Mouse (Mus musculus): ENCODE data around the gene Gm4553. TPM values are rescaled to one million over a fixed set of nuclear protein-coding genes. Genes with fewer than 3 reads are reported as not detected.
"Not testable (repeated sequence)": the region's sequence is repeated elsewhere in the genome, so short reads cannot be mapped to it uniquely, and the experiment has no call there.

The Gm4553 gene
- not detected for total RNA-seq (2021)

- DNase-seq (ENCODE audit: low spot score in 2 of 2); intact Hi-C loops (cut with DNase I): not testable (repeated sequence)
Measured at GRCm38 (mm10) chr7:142165639-142166038, at the start of gene Gm4553. Gene Gm4553, minus strand, starts transcription at chr7:142165739.

- intact Hi-C loops (cut with DNase I); DNase-seq (ENCODE audit: low spot score in 2 of 2): not testable (repeated sequence)
Measured at GRCm38 (mm10) chr7:142212136-142212535, 46.6 kb upstream of the Gm4553 start.

GRCm38 (mm10) chr7:142211559-142211958 lies 46.0 kb upstream of the Gm4553 start, which contains the start of gene Gm7579:
Gene Gm7579, plus strand, starts transcription at chr7:142211859.
- intact Hi-C loops (cut with DNase I), result no loop called here
- no peak for DNase-seq (ENCODE audit: low spot score in 2 of 2)

GRCm38 (mm10) chr7:142206891-142207290 lies 41.4 kb upstream of the Gm4553 start:
- intact Hi-C loops (cut with DNase I), result not testable (repeated sequence)

GRCm38 (mm10) chr7:142205488-142205887 lies 39.9 kb upstream of the Gm4553 start:
- DNase-seq (ENCODE audit: low spot score in 2 of 2), result no peak
- intact Hi-C loops (cut with DNase I), result no loop called here

More at GRCm38 (mm10) chr7:142206891-142207290, 41.4 kb upstream of the Gm4553 start:
- not testable (repeated sequence) for DNase-seq (ENCODE audit: low spot score in 2 of 2)

GRCm38 (mm10) chr7:142201064-142201463 lies 35.5 kb upstream of the Gm4553 start, which contains the start of gene Krtap5-3:
Gene Krtap5-3, plus strand, starts transcription at chr7:142201364.
- intact Hi-C loops (cut with DNase I), result no loop called here
- no peak for DNase-seq (ENCODE audit: low spot score in 2 of 2)

- intact Hi-C loops (cut with DNase I), result no loop called here
Measured at GRCm38 (mm10) chr7:142198748-142199147, 33.2 kb upstream of the Gm4553 start.

GRCm38 (mm10) chr7:142190289-142190688 lies 24.8 kb upstream of the Gm4553 start, which contains the start of gene Gm10153:
Gene Gm10153, minus strand, starts transcription at chr7:142190389.
- no peak for DNase-seq (ENCODE audit: low spot score in 2 of 2)
- intact Hi-C loops (cut with DNase I), result no loop called here

More at GRCm38 (mm10) chr7:142198748-142199147, 33.2 kb upstream of the Gm4553 start:
- no peak for DNase-seq (ENCODE audit: low spot score in 2 of 2)

GRCm38 (mm10) chr7:142188156-142188555 lies 22.6 kb upstream of the Gm4553 start:
- intact Hi-C loops (cut with DNase I), result no loop called here
- no peak for DNase-seq (ENCODE audit: low spot score in 2 of 2)

GRCm38 (mm10) chr7:142181021-142181420 lies 15.5 kb upstream of the Gm4553 start:
- intact Hi-C loops (cut with DNase I), result no loop called here
- DNase-seq (ENCODE audit: low spot score in 2 of 2), result no peak

- intact Hi-C loops (cut with DNase I), result no loop called here
- no peak for DNase-seq (ENCODE audit: low spot score in 2 of 2)
Measured at GRCm38 (mm10) chr7:142178685-142179084, 13.1 kb upstream of the Gm4553 start.

- DNase-seq (ENCODE audit: low spot score in 2 of 2); intact Hi-C loops (cut with DNase I): not testable (repeated sequence)
Measured at GRCm38 (mm10) chr7:142175905-142176304, 10.4 kb upstream of the Gm4553 start, which contains the start of gene Krtap5-2. Gene Krtap5-2, minus strand, starts transcription at chr7:142176005.

GRCm38 (mm10) chr7:142169836-142170235 lies 4.3 kb upstream of the Gm4553 start:
- no peak for DNase-seq (ENCODE audit: low spot score in 2 of 2)
- intact Hi-C loops (cut with DNase I), result no loop called here

GRCm38 (mm10) chr7:142159366-142159765 lies 6.2 kb downstream of the Gm4553 start:
- intact Hi-C loops (cut with DNase I), result no loop called here
- no peak for DNase-seq (ENCODE audit: low spot score in 2 of 2)

- intact Hi-C loops (cut with DNase I); DNase-seq (ENCODE audit: low spot score in 2 of 2): not testable (repeated sequence)
Measured at GRCm38 (mm10) chr7:142157013-142157412, 8.5 kb downstream of the Gm4553 start, which contains the start of gene Gm29735. Gene Gm29735, minus strand, starts transcription at chr7:142157113.

GRCm38 (mm10) chr7:142155308-142155707 lies 10.2 kb downstream of the Gm4553 start:
- intact Hi-C loops (cut with DNase I), result no loop called here
- no peak for DNase-seq (ENCODE audit: low spot score in 2 of 2)

- intact Hi-C loops (cut with DNase I), result no loop called here
- DNase-seq (ENCODE audit: low spot score in 2 of 2), result no peak
Measured at GRCm38 (mm10) chr7:142152191-142152590, 13.3 kb downstream of the Gm4553 start.

GRCm38 (mm10) chr7:142148633-142149032 lies 16.9 kb downstream of the Gm4553 start:
- intact Hi-C loops (cut with DNase I), result loop anchor here (5.0 kb wide), 1 partner anchor 99 kb away; no protein-coding TSS in a partner anchor
- DNase-seq (ENCODE audit: low spot score in 2 of 2), result no peak

- peak in 1 of 2 experiments; percentile 12 for DNase-seq (ENCODE audit: low spot score in 2 of 2)
- intact Hi-C loops (cut with DNase I), result loop anchor here (5.0 kb wide), 1 partner anchor 101 kb away; no protein-coding TSS in a partner anchor
Measured at GRCm38 (mm10) chr7:142146033-142146432, 19.5 kb downstream of the Gm4553 start.

- peak in 1 of 2 experiments; percentile 9 for DNase-seq (ENCODE audit: low spot score in 2 of 2)
- intact Hi-C loops (cut with DNase I), result loop anchor here (5.0 kb wide), 1 partner anchor 102 kb away; no protein-coding TSS in a partner anchor
Measured at GRCm38 (mm10) chr7:142145413-142145940, 20.1 kb downstream of the Gm4553 start.

GRCm38 (mm10) chr7:142144507-142144906 lies 21.0 kb downstream of the Gm4553 start, which contains the start of gene Gm45337:
Gene Gm45337, minus strand, starts transcription at chr7:142144607.
- no peak for DNase-seq (ENCODE audit: low spot score in 2 of 2)
- intact Hi-C loops (cut with DNase I), result no loop called here
